Mouse (Mus musculus) megakaryocyte-erythroid progenitor cell, adult 5-6 weeks (primary cell): Measurements from ENCODE around the gene Cyth4. TPM values are rescaled to one million over a fixed set of nuclear protein-coding genes. Genes with fewer than 3 reads are reported as not detected.

ENCODE experiments used
- ATAC-seq: replicated peaks from 2 replicates; pipeline ENCODE4 v1.8.0; 2016; ENCODE audit warnings: mild to moderate bottlenecking, inconsistent platforms; ENCODE audit not compliant: severe bottlenecking, poor library complexity, low FRiP score, low TSS enrichment
- total RNA-seq, 2 experiments: library from RNA; stranded (forward) in 1 of 2; stranded (reverse) in 1 of 2; fragments of 200-1000, 215-1000 nt in 1 of 2; fragments of >200 nt in 1 of 2; fragmentation: Nextera tagmentation in 1 of 2; gene quantifications; 2 replicates each; pipeline ENCODE4 v1.2.3; 2014 to 2017

Gene Cyth4
- total RNA-seq, 2 experiments from 2014 or later, result 7.0 to 12.9 TPM

DNA sequence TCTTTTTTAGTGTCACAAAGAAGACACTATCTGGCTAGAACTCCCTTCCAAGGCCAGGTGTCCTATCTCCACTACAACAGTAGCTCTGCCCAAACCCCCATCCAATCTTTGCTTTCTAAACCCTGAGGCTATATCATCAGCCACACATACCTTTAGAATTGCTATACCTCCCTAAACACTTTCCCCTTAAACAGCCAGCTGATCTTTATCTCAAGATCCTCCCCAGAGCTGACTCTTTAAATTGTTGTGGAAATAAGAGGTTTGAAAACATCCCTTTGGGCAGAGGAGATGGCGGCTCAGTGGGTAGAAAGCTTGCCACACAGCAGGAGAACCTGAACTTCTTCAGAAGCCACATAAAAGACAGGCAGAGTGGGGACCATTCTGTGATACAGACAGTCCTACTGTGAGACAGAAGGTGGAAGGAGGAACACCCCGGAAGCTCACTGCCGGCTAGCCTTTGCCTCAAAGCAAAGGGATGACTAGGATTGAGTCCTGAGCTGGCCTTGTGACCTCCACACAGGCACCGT lies 20.5 kb upstream of the Cyth4 start:
- ATAC-seq, result no peak

- no peak for ATAC-seq
These were observed 13.5 kb upstream of the Cyth4 start for GRCm38 (mm10) chr15:78583352-78583751.

- no peak for ATAC-seq
These were observed 11.4 kb upstream of the Cyth4 start for GRCm38 (mm10) chr15:78585404-78585803.

DNA sequence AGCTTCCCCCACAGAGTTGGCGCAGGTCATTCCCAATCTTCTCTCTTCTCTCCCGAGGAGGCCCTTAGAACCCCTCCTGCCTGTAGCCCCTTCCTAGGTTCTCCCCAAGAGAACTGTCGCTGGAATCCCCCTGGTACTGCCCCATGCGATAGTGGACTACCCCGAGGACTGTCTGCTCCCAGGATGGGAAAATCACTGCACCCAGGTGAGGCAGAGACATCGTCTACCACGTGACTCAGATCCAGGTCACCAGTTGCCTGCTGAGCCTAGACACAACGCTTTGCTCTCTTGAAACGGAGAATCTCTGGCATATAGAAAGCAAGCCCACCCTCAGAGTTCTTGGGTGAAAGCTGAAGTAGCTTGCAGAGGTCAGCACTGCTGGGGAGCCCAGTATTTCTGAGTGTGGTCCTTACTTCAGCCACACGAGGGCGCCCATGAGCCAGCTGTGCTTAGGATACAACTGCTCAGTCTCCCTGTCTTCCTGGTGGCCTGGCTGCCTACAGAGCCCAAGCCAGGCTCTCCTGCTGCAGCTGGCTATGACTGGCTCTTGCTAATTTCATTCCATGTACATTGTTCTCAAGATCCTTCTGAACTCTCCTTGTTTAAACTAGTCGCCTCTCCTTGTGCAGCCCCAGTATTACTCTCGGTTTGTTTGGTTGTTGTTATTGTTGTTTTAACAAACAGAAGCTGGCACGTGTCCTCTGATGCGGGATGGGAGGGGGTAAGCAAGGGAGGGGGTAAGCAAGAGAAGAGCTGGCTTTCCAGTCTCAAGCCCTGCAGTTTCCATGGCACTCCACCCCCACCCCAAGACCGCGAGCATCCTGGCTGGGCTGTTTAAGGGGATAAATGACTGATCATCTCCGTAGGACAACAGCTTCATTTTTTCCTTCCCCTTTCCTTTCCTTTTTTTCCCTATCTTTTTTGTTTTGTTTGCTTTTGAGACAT lies 9.5 kb upstream of the Cyth4 start:
- ATAC-seq, result peak; percentile 83

DNA sequence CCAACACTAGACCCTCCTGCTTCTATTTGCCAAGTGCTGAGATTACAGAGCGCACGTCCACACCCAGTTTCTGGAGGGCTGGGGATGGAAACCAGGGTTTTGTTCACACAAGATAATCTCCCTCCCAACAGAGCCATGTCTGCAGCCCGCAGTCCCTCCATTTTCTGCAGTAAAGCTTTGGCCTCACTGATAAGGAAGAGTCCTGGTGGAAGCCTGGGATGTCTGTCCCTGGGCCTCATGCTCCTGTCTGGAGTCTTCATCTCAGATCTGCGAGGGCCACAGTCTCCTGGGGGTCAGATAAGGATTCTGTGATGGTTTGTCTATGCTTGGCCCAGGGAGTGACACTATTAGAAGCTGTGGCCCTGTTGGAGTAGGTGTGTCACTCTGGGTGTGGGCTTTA lies 8.8 kb upstream of the Cyth4 start:
- ATAC-seq, result peak; percentile 48

DNA sequence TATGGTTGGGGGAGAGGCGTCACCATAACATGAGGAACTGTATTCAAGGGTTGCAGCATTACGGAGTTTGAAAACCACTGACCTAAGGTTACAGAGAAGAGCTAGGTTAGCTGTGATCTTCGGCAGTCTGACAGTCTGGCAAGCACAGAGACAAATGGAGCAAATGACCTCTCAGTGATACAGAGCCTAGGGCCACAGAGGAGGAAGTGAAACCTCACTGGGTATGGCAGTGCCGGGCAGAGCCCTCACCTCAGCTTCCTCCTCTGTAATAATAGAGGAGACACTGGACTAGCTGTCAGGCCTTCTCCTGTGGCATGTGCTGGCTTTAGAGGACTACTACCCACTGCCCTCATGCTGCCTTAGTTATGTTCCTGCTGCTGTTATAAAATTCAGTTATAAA lies 7.9 kb upstream of the Cyth4 start:
- no peak for ATAC-seq

DNA sequence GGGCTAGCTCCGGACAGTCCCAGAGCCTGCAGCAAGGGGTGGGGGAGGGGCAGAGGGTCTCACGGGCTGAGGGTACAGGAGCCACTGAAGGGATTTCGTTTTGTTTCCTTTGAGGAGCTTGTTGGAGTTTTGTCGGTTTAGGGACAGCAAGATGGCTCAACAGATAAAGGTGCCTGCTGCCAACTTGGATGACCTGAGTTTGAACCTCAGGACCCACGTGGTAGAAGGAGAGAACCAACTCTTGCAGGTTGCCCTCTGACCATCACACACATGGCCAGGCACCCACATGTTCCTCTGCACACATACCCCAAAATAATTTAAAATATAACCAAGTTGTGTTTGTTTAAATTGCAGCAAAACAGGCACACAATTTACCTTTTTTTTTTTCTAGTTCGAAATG lies 6.9 kb upstream of the Cyth4 start:
- no peak for ATAC-seq

DNA sequence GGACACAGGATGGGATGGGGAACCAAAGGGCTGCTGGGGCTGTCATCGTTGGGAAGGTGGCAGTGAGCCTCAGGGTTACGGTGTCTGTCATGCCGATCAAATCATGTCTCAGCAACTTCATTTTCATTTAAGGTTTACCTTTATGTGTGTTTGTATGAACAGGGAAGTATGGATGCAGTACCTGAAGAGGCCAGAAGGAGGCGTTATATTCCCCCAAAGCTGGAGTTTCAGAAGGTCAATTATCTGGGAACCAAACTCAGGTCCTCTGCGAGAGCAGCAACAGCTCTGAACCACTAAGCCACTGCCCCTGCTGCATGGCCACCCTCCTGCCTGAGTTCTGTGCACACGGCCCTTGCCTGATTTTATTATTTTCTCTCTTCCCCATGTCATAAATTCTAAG lies 6.1 kb upstream of the Cyth4 start:
- ATAC-seq, result no peak

- ATAC-seq, result no peak
These were observed 5.0 kb upstream of the Cyth4 start for GRCm38 (mm10) chr15:78591680-78592451.

GRCm38 (mm10) chr15:78592452-78592968 lies 4.3 kb upstream of the Cyth4 start:
- ATAC-seq, result no peak

DNA sequence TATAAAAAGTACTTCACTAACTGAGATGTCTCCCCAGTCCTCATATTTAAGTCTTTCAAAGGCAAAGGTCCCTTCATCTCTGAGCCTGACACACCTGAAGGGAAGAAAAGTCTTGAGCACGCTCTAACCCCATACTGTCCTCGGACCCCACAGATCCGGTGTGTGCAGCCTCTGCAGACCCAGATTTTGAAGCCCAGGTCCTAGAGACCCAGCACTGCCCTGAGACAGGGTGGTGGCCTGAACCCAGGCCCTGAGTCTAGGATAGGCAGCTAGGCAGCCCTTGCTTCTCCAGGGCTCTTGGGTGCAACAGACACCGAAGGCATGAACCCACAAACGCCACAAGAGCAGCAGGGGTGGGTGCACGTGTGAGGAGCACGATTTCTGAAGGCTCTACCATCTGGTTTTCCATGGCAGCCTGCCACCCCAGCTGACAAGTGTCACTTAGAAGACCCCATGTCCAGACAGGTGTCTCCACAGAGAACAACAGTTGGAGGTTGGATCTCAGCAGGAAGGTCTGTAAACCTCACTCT lies 2.9 kb upstream of the Cyth4 start:
- ATAC-seq, result no peak

DNA sequence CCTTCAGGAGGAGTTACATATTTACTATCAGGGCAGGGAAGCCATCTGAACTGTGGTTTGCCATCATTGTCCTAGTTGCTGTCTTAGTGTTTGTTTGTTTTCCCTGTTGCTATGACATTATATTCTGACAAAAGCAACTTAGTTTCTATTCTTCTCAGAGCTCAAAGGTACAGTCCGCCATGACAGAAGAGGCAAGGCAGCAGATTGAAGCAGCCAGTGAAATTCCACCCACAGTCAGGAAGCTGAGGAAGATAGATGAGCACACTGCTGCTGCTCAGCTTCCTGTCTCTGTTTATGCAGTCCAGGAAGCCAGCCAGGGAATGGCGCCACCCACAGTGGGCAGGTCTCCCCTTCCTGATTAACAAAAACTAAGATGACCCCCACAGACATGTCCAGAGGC lies 2.0 kb upstream of the Cyth4 start:
- no peak for ATAC-seq

DNA sequence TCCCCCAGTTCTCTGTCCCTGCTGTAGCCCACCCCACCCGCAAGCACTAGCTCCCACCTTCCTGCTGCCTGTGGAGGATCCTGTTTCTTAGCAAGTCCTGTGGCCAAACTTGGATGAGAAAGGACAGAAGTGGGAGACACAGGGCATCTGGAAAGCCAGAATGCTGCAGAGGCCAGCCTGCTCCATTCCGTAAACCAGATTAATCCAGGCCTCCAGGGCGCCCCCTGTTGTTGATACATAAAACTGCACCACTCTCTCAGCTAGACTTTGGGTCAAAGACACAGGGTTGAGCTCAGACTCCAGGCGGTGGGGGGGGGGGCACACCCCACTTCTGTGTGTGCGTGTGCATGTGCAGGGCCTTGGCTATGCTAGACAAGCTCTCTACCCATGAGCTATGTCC lies 1.4 kb upstream of the Cyth4 start:
- no peak for ATAC-seq

DNA sequence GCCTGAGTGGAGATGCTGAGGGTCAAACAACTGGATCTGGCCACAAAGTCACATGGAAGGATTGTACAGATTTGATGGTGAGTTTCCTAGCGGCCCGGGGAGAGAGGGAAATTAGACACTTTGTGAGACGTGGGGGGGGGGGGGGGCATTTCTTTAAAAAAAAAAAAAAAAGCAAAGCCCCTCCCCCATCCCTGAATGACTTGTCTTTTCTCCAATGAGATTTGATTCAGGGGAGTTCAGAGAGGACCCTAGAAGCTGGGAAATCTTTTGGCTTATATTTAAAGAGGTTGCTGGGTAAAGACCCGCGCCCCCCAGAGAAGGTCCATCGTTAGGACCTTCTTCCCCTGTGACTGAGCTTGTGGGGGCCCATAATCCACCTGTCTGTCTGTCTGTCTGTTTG lies 343 bp upstream of the Cyth4 start:
- no peak for ATAC-seq

DNA sequence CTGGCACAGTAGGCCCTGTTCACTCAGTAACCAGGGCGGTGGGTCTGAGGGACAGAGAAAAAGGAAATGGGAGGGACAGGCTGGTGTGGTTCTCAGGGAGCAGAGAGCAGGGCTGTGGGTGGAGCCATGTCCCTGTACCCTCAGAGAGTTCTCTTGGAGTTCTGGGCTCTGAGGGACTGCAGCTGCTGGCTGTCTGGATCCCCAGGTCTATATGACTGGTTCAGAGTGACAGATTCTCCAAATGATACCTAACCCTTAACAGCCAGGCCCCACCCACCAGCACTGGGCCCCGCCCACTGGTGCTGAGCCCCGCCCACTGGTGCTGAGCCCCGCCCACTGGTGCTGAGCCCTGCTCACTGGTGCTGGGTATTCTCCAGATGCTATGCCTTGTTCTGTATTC lies 882 bp downstream of the Cyth4 start:
- peak; percentile 62 for ATAC-seq

GRCm38 (mm10) chr15:78599124-78599523 lies 2.3 kb downstream of the Cyth4 start:
- no peak for ATAC-seq

DNA sequence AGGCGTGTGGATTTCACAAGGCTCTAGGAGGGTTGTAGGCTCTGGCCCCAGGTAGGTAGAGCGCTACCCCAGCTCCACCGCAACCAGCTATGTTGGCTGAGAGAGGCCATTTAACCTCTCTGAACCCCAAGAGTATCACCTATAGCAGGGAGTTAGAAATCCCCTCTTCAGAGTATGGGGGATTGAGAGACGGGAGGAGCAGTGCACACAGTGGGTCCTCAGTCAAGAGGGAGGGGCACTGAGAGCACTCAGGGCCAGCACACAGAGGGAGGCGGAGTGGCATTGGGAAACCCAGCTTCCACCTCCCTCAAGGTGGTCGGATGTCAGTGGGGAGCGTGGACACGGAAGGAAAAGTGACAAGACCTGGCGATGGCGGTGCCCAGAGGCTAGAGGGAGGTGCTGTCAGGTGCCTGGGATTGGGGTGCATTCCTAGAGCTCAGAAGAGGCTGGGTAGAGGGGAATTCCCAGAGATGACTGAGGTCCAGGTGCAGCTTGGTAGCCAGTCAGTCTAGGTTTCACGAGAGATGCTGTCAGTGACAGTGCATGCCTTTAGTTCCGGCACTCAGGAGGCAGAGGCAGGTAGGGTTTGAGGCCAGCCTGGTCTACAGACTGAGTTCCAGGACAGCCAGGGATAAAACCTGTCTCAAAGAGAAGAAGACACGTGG lies 2.8 kb downstream of the Cyth4 start:
- ATAC-seq, result no peak

GRCm38 (mm10) chr15:78601180-78601579 lies 4.3 kb downstream of the Cyth4 start:
- no peak for ATAC-seq

- ATAC-seq, result no peak
These were observed 7.4 kb downstream of the Cyth4 start for GRCm38 (mm10) chr15:78604255-78604654.
